Mouse (Mus musculus): Measurements from ENCODE around the gene Idi2. TPM values are rescaled to one million over a fixed set of nuclear protein-coding genes. Genes with fewer than 3 reads are reported as not detected.

Gene Idi2
- polyA plus RNA-seq, 1 experiment from 2014 or later = not detected

GRCm38 (mm10) chr13:9003306-9003705 is 50.6 kb downstream of the Idi2 start:
- ATAC-seq = no peak
- peaks cover 17% of the 10 kb centered on the region for H3K4me1 ChIP-seq
- H3K9me3 ChIP-seq (replicated peaks) = no peaks in the 10 kb centered on the region
- H3K4me2 ChIP-seq = no peak overlapping the region
- no peak overlapping the region for H3K27ac ChIP-seq
- 63% methylated on average over 2 of the region's 2 CpGs for WGBS (ENCODE audit: insufficient replicate concordance)
- H3K27me3 ChIP-seq (replicated peaks) = 0 out of 2 replicates have a peak, but pooled peaks cover 4% of the 10 kb centered on the region
- H3K36me3 ChIP-seq = no peaks in the 10 kb centered on the region
- no peak overlapping the region for H3K4me3 ChIP-seq
- no peak overlapping the region for H3K9ac ChIP-seq

Small RNA genes within 50 kb of the gene (microRNA-seq; reads per million reads assigned to microRNA genes)
- gene Gm22750 = not detected

Other genes with a start within 250 kb of the Idi2 start
- gene Wdr37, start 81.0 kb upstream of the Idi2 start, polyA plus RNA-seq (2016; fragmentation: Nextera tagmentation; extraction: Ambion mirVana) = 11.8 and 12.0 TPM in 2 replicates
- gene Idi1, start 67.4 kb upstream of the Idi2 start, polyA plus RNA-seq (2016; fragmentation: Nextera tagmentation; extraction: Ambion mirVana) = 90.3 and 91.6 TPM in 2 replicates
- gene Gm9745, start 4.6 kb upstream of the Idi2 start, polyA plus RNA-seq (2016; fragmentation: Nextera tagmentation; extraction: Ambion mirVana) = not detected in 2 replicates
- 65.7 and 70.3 TPM in 2 replicates for gene Gtpbp4, start 43.2 kb downstream of the Idi2 start, polyA plus RNA-seq (2016; fragmentation: Nextera tagmentation; extraction: Ambion mirVana)
- 39.1 and 39.3 TPM in 2 replicates for gene Larp4b, start 141.0 kb downstream of the Idi2 start, polyA plus RNA-seq (2016; fragmentation: Nextera tagmentation; extraction: Ambion mirVana)